Mouse (Mus musculus) v-Abl transformed pro-B cells (cell line): ENCODE data around the gene Pfdn6.
"Not testable (repeated sequence)": the region's sequence is repeated elsewhere in the genome, so short reads cannot be mapped to it uniquely, and the experiment has no call there.

Experiments used
- in situ Hi-C, 2 experiments: fragments of 400-800 bp; cut with MboI; formaldehyde crosslinking; loops; one replicate each; pipeline ENCODE4 v1.15.1; 2025; ENCODE audit not compliant: unreplicated experiment in 2 of 2

The Pfdn6 gene

DNA sequence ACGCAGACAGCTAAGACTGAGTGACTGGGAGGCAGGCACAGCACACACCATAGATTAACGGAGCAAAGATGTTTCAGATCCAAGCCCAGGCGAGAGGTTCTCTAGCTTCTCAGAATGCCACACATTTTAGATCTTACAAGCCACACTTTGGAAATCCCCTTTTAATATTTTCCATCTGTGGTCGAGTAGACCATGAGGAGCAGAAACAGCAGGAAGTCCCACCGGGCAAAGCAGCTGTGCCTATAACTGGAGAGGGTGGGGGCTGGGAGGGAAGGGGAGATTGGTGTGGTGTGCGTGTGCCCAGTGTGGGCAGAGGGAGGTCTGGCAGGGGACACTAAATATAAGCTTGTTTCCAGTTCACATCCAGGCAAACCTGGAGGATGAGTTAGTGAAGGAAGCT lies 17.4 kb upstream of the Pfdn6 start:
- in situ Hi-C loops: no loop called here

DNA sequence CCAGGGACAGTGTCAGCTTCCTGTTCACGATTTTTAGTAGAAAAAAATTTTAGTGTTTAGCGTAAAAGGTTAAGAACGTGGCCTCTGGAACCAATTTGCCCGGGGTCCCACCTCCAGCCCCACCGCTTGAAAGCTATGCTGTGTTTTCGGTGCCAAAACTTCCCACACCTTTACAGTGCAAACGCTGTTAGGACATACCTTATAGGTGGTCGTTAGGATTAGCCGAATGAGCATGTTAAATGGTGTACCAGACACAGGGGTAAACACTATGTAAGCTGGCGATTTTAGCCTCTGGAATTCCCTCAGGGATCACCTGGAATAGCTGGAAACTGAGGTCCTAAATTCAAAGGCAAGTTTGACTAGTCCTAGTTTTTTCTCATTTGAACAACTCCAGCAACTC lies 16.2 kb upstream of the Pfdn6 start:
- in situ Hi-C loops: no loop called here

DNA sequence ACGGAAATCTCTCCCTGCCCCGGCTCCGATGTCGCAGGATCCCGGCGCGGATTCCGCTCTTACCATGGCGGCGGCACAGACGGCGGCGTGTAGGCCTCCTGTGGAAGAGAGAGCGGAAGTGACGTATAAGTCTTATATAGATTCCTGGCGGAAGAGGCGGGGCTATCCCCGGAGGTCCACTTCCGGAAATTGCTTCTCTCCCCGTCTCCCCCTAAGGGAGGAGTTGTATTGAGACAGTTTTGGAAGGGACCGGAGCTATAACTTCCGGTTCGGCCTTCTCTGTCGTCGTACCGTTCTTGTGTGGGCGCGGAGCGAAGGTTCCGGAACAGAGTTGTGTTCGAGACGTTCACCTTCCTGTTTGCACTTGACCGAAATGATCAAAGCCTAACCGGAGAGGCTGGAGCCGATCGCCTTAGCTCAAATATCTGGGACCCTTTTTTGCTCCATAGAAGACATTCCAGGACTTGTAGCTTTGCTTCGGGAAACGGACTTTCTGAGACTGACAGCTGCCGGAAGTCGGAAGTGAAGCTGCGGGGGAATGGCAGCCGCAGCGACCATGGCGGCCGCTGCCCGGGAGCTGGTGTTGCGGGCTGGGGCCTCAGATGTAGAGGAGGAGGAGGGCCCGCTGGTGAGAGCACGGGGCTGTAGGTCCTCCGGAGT lies 15.5 kb upstream of the Pfdn6 start, which contains the start of the genes Vps52 and Rps18:
TSS of gene Vps52 (plus strand) at position 258 of the 660 bp plus-strand sequence.
TSS of gene Rps18 (minus strand) at position 447 of the 660 bp plus-strand sequence.
- in situ Hi-C loops: no loop called here

DNA sequence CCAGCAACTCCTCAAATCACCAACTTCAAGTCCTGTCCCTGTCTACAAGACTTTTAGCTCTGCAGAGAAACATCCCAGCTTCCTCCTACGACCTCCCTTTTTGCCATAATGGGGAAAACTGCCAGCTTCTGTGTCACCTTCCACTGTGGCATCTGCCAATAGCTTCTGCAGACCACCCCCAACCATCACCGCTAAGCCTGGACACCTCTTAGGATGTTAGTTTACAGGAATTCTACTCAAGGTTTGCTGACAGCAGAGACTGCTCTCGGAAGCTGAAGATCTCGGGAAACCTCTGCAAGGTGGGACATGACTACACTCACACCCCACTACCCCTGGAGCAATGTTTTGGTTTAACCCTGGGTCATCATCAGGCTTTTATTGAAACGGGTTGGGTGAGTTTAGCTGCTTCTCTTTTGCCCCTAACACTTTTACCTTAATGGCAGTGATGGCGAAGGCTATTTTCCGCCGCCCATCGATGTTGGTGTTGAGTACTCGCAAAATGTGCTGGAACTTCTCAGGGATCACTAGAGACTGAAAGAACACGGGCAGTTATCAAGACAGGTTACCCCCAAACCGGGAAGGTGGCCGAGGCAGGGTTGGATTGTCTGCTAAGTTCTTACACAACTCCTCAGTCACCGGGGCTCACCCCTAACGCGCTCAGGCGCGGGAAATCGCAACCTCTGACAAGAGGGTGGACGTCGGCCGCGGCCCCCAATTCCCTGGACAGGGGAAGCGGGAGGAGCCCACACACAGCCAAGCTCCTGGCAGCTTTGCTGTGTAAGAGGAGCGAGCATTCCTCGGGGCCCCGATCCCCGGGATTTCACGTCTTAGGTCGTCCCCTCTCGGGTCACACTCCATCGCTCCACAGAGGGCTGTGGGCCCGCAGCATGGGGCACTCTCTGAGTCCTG lies 14.8 kb upstream of the Pfdn6 start:
- in situ Hi-C loops: no loop called here

DNA sequence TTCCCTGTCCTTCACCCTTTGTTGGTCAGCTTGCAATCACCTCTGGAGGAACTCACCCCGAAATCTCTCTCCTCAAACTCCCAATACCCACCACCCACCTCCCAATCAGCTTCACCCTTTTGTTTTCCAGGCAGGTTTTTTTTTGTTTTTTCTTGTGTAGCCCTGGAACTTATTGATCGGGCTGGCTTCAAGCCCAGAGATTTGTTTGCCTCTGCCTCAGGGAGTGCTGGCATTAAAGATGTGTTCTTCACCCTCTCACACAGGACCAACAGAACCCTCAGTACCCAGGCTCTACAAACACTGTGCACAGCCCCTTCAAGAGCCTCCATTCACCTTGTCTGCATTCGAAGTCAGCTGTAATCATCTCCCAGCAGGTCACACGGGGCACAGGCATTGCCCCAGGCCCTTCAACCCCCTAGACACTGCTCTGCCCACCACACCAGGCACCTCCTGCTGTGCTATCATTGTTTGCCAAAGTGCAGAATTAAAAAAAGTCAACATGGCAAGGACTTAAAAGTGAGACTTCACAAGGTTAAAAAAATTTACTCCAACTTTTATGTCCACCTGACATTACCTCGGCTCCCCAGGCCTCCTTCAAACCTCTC lies 13.9 kb upstream of the Pfdn6 start:
- in situ Hi-C loops: no loop called here

DNA sequence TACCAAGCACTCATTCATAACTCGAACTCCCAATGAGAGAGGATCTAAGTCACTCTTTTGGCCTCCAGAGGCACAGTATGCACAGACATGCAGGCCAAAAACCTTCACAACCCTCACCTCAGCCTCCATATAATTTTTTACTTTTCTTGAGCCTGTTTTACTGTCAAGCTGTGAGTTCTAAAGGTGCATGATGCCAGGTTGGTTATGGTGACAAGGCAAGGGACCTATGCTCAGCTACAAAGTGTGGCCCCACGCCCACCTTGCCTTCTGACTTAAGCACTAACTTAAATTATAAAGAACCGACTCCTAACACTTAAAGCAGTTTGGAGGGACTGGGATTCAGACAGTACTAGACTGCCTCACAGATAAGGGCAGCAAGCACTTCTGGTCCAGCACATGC lies 13.2 kb upstream of the Pfdn6 start:
- in situ Hi-C loops: no loop called here

DNA sequence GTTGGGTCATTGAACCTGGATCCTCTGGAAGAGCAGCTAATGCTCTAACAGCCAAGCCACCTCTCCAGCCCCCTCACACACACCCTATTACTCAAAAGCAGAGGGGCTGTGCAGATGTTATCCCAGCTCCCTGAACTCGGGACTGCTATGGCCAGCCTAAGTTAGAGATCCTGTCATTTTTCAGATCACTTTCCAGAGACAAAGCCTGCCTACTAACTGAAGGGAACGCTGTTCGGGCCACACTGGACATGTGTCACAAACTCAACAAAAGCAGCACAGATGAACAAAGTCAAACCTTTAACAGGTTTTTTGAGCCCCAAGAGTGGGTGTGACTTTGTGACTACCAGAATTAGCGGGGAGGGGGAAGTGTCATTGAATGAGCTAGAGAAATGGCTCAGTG lies 12.7 kb upstream of the Pfdn6 start:
- in situ Hi-C loops: no loop called here

DNA sequence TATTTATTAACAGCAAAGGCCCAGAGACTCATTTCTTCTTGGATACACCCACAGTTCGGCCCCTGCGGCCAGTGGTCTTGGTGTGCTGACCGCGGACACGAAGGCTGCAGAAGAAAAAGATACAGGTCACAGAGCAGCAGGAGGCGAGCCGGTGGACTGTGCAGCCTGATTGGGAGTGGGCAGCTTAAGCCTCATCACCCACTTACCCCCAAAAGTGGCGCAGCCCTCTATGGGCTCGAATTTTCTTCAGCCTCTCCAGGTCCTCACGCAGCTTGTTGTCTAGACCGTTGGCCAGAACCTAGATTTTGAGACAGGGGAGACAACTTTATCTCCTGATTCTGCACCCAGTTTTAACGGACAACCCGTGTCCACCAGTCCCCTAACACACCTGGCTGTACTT lies 11.9 kb upstream of the Pfdn6 start:
- in situ Hi-C loops: not testable (repeated sequence)

DNA sequence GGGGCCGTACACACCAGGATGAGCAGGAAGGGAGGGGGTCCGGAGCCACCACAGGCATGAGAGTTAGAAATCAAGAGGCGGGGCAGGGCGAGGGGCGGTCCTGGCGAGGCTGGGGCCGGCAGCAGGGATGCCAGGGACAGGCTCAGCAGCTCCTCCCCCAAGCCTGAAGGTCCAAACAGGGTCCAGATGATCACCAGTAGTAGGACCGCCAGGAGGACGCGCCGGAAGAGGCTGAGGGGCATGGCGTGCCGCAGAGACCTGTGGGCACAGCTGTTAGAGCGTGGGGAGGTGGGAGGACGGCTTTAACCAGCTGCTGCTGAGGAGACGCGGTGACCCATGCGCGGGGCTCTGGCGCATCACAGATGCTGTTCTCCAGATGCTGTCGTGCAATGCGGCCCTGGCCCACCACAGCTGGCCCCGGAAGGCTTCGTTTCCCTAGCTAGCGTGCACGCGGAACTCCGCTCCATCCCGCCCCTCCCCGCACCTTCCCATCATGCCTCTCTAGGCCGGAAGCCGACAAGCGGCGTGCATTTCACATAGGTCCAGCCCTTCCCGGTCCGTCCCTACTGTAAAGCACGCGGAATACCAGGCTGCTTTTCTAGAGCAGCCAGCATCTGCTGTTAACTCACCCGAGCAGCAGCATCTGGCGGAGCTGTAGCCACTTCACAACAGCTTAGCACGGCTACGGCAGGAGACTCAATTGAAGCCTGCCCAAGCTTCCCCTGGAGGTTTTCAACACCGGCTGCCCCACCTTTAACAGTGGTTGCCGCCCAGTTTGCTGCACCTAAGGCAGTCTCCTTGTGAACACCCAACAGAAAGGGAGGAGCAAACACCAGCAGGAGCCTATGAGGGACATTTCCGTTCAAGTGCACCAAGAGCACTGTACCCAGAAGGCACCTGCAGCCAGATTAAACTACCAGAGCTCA lies 11.1 kb upstream of the Pfdn6 start, which contains the start of gene B3galt4:
TSS of gene B3galt4 (minus strand) at position 468 of the 926 bp plus-strand sequence.
- in situ Hi-C loops: no loop called here

DNA sequence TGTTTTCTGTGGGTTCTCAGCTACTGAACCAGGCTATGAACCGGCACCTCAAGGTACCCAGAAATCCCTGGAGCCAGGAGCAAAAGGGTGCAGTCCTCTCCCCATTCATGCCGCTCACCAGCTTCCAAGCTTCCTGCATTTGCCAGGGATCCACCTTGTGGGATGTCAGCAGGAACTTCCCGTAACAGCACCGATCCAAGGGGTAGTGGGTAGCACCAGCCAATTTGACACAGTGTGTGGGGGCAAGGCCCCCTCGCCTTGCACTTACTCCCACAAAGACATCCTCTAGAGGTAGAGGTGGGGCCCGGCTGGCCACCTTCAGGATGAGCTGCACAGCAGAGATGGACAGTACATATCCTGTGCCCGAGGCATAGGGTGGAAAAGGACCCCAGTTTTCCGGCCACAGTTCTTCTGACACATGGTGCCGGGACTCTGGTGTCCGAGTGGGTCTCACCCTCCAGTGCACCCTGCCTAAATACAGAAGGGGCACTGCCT lies 10.0 kb upstream of the Pfdn6 start:
- in situ Hi-C loops: no loop called here

DNA sequence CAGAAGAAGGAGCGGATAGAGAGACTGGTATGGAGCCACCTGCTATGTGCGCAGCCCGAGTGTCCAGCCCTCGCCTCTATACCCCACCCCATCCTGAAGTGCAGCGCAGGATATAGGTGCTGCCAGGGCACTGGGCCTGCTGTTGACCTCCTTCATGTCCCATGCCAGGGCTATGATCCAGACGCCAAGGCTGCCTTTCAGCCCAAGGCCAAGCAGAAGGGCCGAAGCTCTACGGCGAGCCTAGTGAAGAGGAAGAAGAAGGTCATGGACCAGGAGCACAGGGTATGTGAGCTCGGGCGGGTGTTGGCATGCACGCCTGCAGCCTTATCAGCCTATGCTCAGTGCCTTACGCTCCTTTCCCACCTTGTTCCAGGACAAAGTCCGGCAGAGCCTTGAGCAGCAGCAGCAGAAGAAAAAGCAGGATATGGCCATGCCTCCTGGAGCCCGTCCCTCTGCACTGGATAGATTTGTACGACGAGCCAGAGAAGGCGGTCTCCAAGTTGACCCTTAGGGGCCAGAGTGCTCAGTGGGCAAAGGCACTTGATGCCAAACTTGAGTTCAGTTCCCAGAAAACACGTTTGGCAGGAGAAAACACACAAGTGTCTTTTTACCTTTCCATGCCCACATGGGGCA lies 8.9 kb upstream of the Pfdn6 start:
- in situ Hi-C loops: no loop called here

DNA sequence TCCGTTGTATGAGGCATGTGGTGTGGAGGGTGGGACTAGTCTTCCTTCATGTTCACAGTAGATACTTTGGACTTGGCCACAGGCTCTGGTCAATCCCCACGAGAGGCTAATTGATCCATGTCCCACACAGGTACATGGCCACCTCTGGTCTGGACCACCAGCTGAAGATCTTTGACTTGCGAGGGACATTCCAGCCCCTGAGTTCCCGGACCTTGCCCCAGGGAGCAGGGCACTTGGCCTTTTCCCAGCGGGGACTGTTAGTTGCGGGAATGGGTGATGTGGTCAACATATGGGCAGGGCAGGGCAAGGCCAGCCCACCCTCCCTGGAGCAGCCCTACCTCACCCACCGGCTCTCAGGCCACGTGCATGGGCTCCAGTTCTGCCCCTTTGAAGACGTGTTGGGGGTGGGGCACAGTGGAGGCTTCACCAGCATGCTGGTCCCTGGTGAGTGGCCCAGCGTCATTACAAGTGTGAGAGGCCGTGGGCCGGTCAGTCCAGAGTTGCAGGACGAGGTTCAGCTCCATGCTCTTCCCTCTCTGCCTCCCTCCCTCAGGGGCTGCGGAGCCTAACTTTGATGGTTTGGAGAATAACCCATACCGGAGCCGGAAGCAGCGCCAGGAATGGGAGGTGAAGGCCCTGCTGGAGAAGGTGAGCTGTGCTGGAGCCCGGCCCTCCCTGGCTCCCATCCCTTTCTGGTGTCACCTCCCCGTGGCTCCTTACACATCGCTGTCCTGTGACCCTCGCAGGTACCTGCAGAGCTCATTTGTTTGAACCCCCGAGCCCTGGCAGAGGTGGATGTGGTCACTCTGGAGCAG lies 8.2 kb upstream of the Pfdn6 start:
- in situ Hi-C loops: no loop called here

DNA sequence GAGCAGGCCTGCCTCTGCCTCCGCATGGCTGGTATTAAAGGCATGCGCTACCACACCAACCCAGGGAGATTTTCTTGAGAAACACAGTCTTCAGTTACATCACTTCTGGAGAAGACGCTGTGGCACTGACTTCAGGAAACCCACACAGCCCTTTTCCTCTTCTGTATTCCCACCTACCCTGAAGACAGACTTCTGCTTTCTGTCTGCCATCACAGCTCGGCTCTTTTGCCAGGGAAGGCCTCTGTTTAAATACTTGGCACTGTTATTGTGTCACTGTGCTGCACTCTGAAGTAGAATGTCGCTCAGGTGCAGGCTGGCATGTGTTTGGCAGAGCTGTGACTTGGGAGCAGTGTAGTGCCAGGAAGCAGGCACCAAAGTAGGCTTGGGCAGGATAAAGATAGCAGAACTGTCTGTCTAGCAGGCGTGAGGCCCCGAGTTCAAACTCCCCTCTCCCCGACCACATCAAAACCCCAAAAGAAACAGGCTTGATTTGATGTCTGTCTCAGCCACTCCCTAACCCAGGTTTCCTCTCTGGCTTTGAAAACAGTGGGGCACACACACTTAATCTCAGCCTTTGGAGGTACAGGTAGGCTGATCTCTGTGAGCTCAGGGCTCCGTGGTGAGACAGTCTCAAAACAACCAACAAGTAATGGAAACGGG lies 7.4 kb upstream of the Pfdn6 start:
- in situ Hi-C loops: no loop called here

DNA sequence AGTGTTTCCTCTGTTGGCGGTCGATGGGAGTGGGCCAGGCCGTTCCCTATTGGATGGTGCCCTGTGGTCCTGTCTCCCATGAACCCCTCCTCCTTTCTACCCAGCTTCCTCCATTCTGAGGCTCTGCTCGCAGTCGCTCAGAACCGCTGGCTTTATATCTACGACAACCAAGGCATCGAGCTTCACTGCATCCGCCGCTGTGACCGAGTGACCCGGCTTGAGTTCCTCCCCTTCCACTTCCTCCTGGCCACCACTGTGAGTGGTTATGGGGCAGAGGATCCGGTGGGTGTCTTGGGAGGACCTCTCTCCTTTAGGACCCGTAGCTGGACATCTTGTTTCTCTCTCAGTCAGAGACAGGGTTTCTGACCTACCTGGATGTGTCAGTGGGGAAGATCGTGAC lies 3.3 kb upstream of the Pfdn6 start:
- in situ Hi-C loops: no loop called here

DNA sequence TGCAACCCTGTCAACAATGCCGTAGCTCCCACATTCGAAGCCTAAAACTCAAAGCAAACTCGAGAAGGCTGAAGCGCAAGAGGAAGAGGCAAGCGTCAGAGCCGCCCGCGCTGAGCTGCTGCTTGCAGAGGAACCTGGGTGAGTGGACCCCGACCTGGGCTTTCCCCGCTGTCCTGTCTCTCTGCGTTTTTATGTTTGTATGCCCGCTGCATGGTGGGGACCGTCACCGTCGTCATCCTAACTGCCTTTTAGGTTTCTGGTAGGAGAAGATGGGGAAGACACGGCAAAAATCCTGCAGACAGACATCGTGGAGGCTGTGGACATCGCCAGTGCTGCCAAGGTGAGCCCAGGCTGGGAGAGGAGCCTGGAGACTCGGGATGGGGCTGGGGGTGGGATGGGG lies 1.2 kb upstream of the Pfdn6 start:
- in situ Hi-C loops: no loop called here

DNA sequence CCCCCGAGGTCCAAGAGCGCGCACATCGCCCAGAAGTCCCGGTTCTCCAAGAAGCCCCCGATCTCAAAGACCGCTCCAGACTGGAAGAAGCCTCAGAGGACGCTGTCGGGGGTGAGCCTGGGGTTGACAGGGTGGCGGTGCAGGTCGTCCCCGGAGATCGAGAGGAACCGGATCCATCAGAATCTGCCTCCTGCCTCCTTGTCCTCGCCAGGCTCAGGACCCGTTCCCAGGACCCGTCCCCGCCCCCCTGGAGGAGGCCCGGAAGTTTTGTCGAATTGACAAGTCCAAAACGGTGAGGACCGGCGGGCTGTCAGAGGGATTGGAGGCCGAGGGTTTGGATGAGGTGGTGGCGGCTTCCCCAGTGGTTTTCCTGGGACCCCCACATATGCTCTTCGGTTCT lies 838 bp upstream of the Pfdn6 start:
- in situ Hi-C loops: no loop called here

DNA sequence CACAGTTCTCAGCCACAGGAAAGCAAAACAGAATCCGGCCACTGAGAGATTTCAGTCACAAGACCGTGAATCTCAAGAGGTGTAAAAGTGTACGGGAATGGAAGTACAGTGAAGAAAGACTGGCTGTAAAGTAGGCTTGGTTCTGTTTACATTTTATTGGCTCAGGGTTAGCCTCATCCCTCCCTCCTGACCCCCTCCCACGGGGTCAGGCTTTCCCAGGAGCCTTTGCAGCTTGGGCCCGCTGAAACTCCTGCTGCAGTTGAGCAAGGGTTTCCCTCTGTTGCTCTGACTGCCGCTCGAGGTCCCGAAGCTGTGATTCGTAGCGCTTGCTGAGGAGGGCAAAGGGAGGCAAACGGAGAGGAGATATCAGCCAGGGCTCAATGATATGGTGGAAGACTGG lies 1.4 kb downstream of the Pfdn6 start:
- in situ Hi-C loops: no loop called here

DNA sequence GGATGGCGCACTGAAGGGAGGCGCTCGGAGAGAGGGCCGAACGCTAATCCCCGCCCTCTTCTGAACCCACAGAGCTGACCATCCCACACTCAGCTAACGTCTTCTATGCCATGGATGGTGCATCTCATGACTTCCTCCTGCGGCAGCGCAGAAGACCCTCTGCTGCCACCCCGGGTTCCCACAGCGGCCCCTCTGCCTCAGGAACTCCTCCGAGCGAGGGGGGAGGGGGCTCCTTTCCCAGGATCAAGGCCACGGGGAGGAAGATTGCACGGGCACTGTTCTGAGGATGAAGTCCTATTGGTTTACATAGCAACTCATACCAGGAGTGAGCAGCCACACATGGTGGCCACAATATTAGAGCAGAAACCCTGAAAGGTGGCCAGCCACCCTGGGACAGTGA lies 3.1 kb downstream of the Pfdn6 start:
- in situ Hi-C loops: no loop called here
